Mouse (Mus musculus) CH12.LX (cell line): ENCODE results near the gene Lyz1.

Experiments used
- BHLHE40 ChIP-seq: IDR thresholded peaks from 2 replicates; pipeline ENCODE4 v1.6.1; 2011; ENCODE audit warnings: mild to moderate bottlenecking, low read depth, low read length, improper control_type of control experiment
- CTCF ChIP-seq, 2 experiments: IDR thresholded peaks in 1 of 2; conservative IDR thresholded peaks in 1 of 2; 2 replicates each; pipeline ENCODE4 v1.5.1; 2011 to 2012; ENCODE audit warnings: low read depth in 2 of 2, low read length in 2 of 2, improper control_type of control experiment in 1 of 2, inconsistent platforms in 1 of 2, mild to moderate bottlenecking in 1 of 2, moderate library complexity in 1 of 2
- EP300 ChIP-seq: IDR thresholded peaks from 2 replicates; pipeline ENCODE4 v1.6.1; 2011; ENCODE audit warnings: low read length, improper control_type of control experiment
- JUN ChIP-seq: IDR thresholded peaks from 2 replicates; pipeline ENCODE4 v1.6.1; 2011; ENCODE audit warnings: low read depth, mild to moderate bottlenecking, low read length, improper control_type of control experiment, moderate library complexity; ENCODE audit not compliant: insufficient read depth
- MAFK ChIP-seq: IDR thresholded peaks from 2 replicates; pipeline ENCODE4 v1.6.1; 2011; ENCODE audit warnings: low read length, improper control_type of control experiment; ENCODE audit not compliant: insufficient replicate concordance
- MYC ChIP-seq: IDR thresholded peaks from 2 replicates; pipeline ENCODE4 v1.6.1; 2011; ENCODE audit warnings: low read depth, mild to moderate bottlenecking, improper control_type of control experiment, low read length
- POLR2A ChIP-seq: IDR thresholded peaks from 2 replicates; pipeline ENCODE4 v1.6.1; 2011; ENCODE audit warnings: low read depth, mild to moderate bottlenecking, improper control_type of control experiment, low read length
- TBP ChIP-seq: conservative IDR thresholded peaks from 2 replicates; pipeline ENCODE4 v1.6.1; 2011; ENCODE audit warnings: low read depth, low read length, improper control_type of control experiment
- ZC3H11A ChIP-seq: IDR thresholded peaks from 2 replicates; pipeline ENCODE4 v1.6.1; 2012; ENCODE audit warnings: low read depth, mild to moderate bottlenecking, inconsistent platforms, low read length, improper control_type of control experiment
- ZMIZ1 ChIP-seq: IDR thresholded peaks from 2 replicates; pipeline ENCODE4 v1.6.1; 2012; ENCODE audit warnings: low read depth, mild to moderate bottlenecking, inconsistent platforms, low read length, improper control_type of control experiment

DNA sequence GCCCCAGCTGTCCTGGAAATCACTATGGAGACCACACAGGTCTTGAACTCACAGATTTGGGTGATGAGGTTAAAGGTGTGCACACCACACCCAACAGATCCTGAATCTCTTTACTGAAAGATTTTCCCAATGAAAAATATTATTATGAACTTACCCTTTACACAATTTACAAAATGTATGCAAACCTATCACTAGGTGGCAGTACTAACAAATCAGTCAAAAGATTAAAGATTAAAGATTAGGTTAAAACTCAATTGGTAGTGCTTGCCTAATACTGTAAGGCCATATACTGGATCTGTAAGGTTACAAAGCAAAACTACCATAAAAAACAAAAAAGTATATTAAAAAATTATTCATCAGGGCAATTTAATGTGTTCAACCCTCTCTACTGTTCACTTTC lies 45.3 kb upstream of the Lyz1 start:
- TF ChIP-seq POLR2A (no peak), JUN (no peak), MAFK (no peak), CTCF (conservative IDR thresholded peaks at IDR 0.05 in 1 of 2, IDR thresholded peaks at IDR 0.05 in 1 of 2; ENCODE audit: low read depth in 2 of 2, low read length in 2 of 2) (peak in 1 of 2 experiments; percentile 41; a peak in 2 of 4 replicates), BHLHE40 (no peak), ZC3H11A (no peak), MYC (no peak), EP300 (no peak), TBP (no peak), ZMIZ1 (no peak)
